Mouse (Mus musculus) macrophage (primary cell): ENCODE data around the gene Kank2. TPM values are rescaled to one million over a fixed set of nuclear protein-coding genes. Genes with fewer than 3 reads are reported as not detected.

Source experiments
- polyA plus RNA-seq: library from polyadenylated mRNA; stranded (reverse); fragments of 250-400 nt; gene quantifications from 3 replicates; pipeline ENCODE4 v1.2.4, GENCODE M21; 2018; ENCODE audit warnings: inconsistent platforms

Kank2 gene
- polyA plus RNA-seq, 1 experiment from 2014 or later, result 5.6 TPM

Other genes starting within 250 kb of the Kank2 start
- 15.8 to 21.9 TPM (median 21.2 TPM) in 3 replicates for gene Timm29, start 206.0 kb downstream of the Kank2 start, polyA plus RNA-seq
- 6.9 to 12.2 TPM (median 7.4 TPM) in 3 replicates for gene Yipf2, start 205.9 kb downstream of the Kank2 start, polyA plus RNA-seq
- 55.9 to 76.6 TPM (median 68.5 TPM) in 3 replicates for gene Smarca4, start 182.6 kb downstream of the Kank2 start, polyA plus RNA-seq
- 29.9 to 80.2 TPM (median 62.2 TPM) in 3 replicates for gene Ldlr, start 75.3 kb downstream of the Kank2 start, polyA plus RNA-seq
- gene Spc24, start 38.4 kb downstream of the Kank2 start, polyA plus RNA-seq, result 0.45 to 5.8 TPM (median 3.0 TPM) in 3 replicates
- gene Angptl8, start 36.8 kb upstream of the Kank2 start, polyA plus RNA-seq, result not detected in 3 replicates
- gene Dock6, start 53.9 kb upstream of the Kank2 start, polyA plus RNA-seq, result 1.8 to 4.1 TPM (median 3.4 TPM) in 3 replicates
- gene Rab3d, start 119.4 kb upstream of the Kank2 start, polyA plus RNA-seq, result 12.4 to 19.7 TPM (median 16.8 TPM) in 3 replicates
- gene Ccdc159, start 128.7 kb upstream of the Kank2 start, polyA plus RNA-seq, result 0.63 to 1.3 TPM (median 1.1 TPM) in 3 replicates
- 14.3 to 71.0 TPM (median 48.2 TPM) in 3 replicates for gene Tmem205, start 128.8 kb upstream of the Kank2 start, polyA plus RNA-seq
- gene Plppr2, start 138.3 kb upstream of the Kank2 start, polyA plus RNA-seq, result 0.36 to 1.4 TPM (median 0.91 TPM) in 3 replicates
- gene Swsap1, start 157.0 kb upstream of the Kank2 start, polyA plus RNA-seq, result 5.2 to 6.3 TPM (median 5.4 TPM) in 3 replicates
- 5.3 to 6.7 TPM (median 6.5 TPM) in 3 replicates for gene Epor, start 164.8 kb upstream of the Kank2 start, polyA plus RNA-seq
- 1.8 to 2.4 TPM (median 2.3 TPM) in 3 replicates for gene Rgl3, start 190.7 kb upstream of the Kank2 start, polyA plus RNA-seq
- 0.10 to 0.13 TPM in 2 of 3 replicates, not detected in the other for gene Ccdc151, start 203.9 kb upstream of the Kank2 start, polyA plus RNA-seq
- gene Prkcsh, start 204.1 kb upstream of the Kank2 start, polyA plus RNA-seq, result 72.3 to 78.4 TPM (median 76.1 TPM) in 3 replicates